Mouse (Mus musculus) urinary bladder, postnatal 25 days (tissue): Measurements from ENCODE around the gene Gm14085.
"Not testable (repeated sequence)": the region's sequence is repeated elsewhere in the genome, so short reads cannot be mapped to it uniquely, and the experiment has no call there.

Experiments used
- DNase-seq: peaks from one replicate; pipeline ENCODE4 v3.0.0; 2022; ENCODE audit warnings: low spot score

Gm14085 gene

DNA sequence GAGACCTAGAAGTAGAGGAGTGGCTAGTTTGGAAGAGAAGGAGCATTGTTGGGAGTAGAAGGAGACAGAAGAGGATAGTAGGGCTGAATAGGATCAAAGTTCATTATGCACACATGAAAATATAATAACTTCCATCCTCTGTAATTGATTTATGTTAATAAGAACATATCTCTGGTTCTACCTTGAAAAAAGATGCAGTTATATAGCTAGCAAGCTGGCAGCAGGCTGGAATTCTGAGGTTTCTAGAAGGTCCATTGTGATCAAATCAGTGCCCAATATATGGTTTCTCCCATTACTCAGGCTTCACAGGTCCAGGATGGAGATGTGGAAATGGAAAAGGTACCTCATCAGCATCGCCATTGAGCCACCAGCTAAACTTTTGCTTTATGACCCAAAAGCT, at the start of gene Gm14085:
Gm14085 (plus strand) TSS at position 301 of the 400 bp plus-strand sequence.
- DNase-seq, result no peak

DNA sequence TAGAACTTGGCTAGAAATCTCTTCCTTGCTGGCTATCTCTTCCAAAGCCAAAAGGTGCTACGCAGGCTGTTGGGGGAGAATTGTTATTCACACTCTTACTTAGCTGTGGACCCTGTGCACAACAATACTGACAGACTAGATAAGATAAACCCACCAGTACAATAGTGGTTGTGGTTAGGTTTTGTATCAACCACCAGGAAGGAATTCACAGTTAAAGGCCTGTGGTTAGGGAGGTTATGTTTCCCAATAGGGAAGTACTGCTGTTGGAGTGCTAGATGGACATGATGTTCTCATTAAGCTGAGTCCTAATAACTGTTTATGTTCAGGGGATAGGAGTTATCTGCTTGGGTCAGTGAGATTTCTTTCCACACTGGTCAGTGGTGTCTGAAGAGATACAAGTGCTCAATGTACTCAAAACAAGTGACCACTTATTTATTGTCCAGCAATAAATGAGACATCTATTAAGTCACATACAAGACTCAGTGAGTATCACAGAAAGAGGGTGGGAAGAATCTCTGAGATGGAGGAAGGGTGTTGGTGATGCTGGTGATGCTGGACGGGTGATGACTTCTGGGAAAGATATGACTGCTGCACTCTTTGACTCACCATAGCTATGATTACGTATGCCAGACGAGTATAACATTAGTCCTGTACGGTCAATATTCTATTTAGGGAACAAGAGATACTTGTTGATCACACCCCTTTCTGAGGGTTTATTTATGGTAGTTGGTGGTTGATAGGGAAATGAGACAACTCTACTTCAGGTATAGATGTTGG, 45.8 kb upstream of the Gm14085 start:
- DNase-seq, result not testable (repeated sequence)

DNA sequence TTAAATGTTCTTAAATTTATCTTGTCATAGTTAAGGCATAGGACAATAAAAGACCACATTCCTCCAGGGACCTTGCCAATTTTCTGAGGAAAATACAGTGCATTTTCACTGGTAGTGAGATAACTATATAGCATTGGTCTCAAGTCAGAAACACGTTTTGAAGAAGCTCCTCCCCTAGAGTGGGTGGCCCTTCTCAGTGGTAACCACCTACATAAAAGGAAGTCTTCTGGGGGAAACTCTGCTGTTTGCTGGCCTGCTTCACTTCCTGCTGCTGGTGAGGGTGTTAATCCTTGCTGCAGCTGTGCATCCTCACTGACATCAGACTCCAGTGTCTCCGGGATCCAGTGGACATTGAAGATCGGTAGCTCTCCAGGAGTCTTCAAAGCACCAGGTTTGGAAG, 44.2 kb upstream of the Gm14085 start:
- not testable (repeated sequence) for DNase-seq

DNA sequence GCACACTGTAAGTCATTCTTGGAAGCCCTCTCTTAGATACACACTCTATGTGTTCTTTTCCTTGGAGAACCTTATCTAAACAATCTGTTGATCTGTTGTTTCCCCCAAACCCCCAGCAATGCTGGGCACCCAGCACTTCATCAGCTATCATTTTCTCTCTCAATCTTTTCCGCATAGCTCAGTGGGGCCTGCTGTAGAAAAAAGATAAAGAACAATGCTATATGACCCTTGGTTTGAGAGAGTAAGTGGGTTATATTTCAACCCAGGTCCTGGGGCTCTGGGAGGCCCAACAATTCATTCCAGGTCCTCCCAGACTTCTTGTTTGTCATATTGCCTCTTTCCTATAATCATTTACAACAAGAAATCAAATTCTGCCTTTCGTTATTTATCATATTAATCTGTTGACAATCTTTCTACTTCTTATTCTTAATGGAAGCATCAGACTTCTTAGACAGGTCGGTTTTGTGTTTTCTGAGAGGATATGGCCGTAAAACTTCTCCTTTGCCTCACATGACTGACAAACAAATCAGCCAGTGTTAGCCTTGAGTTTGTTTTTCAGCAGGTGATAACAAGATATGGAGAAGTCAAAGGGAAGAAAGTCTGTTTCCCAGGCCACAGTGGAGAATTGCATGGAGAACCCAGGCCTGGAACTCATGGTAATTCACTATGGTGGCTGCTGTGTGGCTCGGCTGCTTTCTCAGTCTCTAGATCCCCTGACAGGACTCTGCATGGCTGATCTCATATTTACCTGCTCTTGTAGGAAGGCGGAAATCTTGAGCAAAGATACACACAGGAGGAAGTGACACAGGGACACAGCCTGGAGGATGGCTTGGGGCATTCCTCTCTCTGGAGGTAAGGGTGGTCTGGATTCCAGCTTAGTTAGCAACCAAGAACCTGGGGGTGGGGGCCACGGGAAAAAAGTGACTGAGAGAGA, 43.5 kb upstream of the Gm14085 start:
- DNase-seq, result no peak

DNA sequence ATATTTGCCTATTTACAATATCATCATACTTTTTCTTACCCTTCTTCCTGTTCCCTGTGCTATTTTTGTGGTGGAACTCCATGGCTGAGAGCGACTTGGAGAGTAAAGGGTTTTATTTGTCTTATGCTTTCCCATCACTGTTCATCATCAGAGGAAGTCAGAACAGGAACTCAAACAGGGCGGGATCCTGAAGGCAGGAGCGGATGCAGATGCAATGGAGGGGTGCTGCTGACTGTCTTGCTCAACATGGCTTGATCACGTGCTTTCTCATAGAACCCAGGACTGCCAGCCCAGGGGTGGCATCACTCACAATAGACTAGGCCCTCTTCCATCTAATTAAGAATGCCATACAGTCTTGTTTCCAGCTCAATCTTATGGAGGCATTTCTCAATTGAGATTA, 34.4 kb upstream of the Gm14085 start:
- no peak for DNase-seq

DNA sequence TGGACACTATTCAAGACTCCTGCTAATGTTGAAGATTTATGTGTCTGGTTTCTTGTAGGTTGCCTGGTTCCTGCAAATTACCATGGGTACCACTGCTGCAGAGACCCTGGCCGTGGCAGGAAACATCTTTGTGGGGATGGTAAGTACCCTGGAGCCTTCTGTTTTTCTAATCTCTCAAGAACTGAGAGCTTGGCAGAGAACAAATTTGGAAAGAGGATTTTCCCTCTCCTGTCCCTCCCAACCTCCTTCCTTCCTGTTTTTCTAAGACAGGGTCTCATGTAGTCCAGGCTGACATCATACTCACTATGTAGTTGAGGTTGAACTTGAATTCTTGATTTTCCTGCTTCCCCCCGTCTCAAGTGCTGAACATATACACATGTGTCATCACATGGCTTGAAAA, 32.3 kb upstream of the Gm14085 start:
- no peak for DNase-seq

DNA sequence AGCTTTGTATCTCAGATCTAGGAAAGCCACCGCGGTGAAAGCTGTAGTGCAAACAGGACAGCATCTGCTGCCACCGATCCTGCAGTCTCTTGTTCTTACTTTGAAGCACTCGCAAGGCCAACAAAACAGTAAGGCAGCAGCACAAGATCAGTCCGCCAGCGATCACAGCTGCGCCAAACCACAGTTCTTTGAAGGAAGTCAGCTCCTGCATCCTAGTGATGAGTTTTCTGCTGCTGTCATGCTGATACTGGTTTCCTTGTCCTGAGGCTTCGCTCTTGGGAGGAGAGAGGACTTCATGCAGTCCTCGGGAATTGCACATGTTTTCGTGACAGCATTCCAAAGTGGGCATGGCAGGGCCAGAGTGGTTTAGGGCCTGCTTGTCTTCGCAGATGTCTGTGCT, 17.8 kb upstream of the Gm14085 start:
- no peak for DNase-seq

DNA sequence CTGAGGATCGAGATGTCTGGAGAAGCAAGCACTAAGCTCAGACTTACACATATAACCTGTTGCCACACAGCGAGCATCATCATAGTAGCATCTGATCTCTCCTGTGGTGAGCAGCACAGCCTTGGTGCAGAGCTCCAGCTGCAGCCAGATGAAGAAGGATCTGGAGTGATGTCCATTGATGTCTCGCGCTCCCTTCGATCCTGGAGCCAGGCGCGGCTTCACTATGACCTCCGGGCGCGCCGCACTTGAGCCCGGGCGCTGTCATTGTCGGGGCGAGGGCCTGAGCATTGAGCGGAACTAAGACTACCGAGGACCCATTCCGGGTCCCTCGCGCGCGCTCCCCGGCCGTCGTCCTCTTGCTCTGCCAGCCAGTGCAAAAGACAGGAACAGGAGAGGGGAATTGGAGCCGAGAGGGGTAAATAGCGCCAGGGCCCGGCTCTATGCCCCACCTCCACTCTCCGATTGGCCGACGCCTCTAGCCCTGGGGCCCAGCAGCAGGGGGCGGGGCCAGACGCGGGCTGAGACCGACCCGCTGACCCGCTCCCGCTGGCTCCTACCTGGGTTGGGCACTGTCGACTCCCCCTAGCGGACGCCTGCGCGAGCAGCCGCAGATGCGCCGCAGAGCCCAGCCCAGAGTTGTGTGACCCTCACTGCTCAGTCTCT, 17.3 kb upstream of the Gm14085 start:
- peak; percentile 95 for DNase-seq

DNA sequence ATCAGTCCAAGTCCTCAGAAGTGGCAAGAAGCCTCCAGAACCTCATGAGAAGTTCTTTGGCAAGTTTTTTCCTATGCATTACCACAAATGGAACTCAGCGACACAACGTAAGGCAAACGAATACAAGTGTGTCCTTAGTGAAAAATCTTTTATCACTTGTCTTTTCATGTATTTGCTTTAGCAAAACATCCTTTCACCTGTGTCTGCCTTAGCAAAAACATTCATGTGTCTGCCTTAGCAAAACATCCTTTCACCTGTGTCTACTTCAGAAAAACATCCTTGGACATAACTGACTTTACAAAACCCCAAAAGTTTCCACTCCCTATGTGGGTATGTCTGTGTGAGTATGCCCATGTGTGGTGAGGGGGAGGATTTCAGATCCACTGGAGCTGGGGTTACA, 15.5 kb upstream of the Gm14085 start:
- DNase-seq, result no peak

DNA sequence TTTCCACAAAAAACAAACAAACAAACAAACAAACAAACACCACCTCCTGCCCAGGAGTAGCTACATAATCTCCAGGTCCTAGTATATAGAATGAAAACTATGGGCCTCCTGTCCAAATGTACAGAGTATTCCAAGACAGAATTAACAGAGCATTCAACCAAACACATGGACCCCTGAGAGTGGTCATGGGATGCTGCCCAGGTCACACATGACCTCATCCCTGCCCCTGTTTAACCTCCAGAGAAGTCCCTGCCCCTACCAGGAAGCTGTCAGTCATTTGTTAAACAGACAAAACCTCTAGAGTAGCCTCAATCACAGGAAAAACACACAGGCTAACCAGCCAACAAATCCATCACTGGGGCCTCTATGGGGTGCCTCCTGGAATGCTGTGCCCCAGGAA, 8.2 kb upstream of the Gm14085 start:
- no peak for DNase-seq

DNA sequence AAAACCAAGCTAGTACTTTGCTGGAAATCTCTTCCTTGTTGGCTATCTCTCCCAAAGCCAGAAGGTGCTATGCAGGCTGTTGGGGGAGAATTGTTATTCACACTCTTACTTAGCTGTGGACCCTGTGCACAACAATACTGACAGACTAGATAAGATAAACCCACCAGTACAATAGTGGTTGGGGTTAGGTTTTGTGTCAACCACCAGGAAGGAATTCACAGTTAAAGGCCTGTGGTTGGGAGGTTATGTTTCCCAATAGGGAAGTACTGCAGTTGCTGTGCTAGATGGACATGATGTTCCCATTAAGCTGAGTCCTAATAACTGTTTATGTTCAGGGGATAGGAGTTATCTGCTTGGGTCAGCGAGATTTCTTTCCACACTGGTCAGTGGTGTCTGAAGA, 954 bp upstream of the Gm14085 start:
- not testable (repeated sequence) for DNase-seq

DNA sequence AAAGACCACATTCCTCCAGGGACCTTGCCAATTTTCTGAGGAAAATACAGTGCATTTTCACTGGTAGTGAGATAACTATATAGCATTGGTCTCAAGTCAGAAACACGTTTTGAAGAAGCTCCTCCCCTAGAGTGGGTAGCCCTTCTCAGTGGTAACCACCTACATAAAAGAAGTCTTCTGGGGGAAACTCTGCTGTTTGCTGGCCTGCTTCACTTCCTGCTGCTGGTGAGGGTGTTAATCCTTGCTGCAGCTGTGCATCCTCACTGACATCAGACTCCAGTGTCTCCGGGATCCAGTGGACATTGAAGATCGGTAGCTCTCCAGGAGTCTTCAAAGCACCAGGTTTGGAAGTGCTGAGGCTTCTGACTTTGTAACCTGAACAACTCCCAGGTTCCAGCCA, 913 bp downstream of the Gm14085 start:
- not testable (repeated sequence) for DNase-seq

DNA sequence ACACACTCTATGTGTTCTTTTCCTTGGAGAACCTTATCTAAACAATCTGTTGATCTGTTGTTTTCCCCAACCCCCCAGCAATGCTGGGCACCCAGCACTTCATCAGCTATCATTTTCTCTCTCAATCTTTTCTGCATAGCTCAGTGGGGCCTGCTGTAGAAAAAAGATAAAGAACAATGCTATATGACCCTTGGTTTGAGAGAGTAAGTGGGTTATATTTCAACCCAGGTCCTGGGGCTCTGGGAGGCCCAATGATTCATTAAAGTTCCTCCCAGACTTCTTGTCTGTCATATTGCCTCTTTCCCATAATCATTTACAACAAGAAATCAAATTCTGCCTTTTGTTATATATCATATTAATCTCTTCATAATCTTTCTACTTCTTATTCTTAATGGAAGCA, 1.4 kb downstream of the Gm14085 start:
- not testable (repeated sequence) for DNase-seq

DNA sequence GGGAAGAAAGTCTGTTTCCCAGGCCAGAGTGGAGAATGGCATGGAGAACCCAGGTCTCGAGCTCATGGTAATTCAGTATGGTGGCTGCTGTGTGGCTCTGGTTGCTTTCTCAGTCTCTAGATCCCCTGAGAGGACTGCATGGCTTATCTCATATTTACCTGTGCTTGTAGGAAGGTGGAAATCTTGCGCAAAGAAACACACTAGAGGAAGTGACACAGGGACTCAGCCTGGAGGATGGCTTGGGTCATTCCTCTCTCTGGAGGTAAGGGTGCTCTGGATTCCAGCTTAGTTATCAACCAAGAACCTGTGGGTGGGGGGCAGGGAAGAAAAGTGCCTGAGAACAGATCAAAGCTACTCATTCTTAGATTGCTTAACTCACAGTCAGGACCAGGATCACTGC, 1.9 kb downstream of the Gm14085 start:
- DNase-seq, result no peak

DNA sequence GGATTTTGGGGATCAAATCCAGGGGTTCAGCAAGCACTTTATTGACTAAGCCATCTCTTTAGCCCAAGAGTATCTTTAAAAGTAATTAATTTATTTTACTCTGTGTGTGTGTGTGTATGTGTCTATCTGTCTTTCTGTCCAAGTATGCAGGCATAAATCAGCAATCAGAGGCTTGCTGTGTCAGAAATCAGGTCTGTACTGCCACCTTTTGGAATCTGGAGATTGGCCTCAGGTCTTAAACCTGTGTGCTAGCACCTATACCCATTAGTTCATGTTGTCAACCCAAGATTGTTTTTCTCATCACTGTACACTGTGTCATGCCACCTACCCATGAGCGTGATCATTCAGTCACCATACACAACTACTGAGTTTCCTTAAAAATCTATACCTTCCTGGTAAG, 45.0 kb downstream of the Gm14085 start:
- DNase-seq, result not testable (repeated sequence)

DNA sequence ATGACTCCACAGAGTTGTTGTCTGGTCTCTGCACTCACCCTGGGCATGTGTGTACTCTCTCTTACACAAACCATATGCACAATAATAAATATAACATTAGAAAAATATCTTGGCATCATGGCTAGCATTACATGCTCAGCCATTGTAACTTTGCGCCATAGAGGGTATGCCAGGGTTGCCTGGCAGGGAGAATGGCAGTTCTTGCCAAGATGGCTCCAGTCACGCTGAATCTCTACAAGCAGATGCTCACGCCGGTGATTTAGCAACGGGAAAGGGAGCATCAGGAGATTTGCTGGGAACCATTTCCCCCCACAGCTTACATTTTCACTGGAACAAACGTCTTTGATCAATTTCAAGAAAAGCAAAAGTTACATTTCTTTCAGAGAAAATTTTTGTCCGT, 46.5 kb downstream of the Gm14085 start:
- DNase-seq, result no peak

DNA sequence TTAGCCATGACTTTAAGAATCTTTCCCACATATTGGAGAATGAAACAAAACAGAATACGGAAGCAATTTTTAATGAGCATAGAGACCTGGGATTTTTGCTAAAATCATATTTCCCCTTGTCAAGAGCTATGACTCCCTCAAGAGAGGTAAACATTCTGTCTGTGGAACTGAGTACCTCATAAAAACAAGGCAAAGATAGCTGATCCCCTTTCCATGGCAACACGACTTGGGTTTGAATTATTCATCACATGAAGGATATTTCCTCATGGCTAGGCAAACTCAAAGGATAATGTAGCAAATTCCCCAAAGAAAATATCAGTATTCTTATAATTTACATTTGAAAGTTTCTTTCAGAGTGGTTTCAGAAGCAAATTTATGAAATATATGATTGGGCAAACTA, 47.0 kb downstream of the Gm14085 start:
- DNase-seq, result no peak

DNA sequence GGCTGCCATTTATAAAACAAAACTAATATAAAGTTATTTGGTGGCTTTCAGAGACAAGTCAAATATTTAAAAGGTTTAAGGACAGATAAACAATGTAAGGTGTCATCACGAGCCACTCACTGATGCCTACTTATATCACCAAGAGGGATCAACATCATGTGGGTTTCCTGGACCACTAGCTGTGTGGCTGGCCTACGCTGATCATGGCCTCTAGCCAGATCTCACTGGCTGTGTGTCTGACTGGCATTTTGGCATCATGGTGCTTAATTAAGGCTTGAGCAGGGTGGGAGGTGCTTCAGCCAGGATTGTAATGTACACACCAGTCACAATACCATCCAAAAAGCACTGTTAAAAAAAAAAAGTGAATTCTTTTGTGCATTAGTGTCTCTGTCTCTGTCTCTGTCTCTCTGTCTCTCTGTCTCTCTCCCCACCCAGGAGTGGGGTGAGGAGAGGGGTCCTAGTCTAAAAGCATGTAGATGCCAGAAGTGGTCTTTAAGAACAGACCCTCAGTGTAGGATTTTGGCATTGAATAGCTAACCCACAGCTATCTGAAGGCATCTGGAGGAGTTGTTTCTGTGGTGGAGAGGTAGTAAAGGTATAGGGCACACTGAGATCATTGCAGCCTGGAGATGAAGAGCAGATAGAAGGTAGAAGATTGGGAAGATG, 47.5 kb downstream of the Gm14085 start:
- no peak for DNase-seq

DNA sequence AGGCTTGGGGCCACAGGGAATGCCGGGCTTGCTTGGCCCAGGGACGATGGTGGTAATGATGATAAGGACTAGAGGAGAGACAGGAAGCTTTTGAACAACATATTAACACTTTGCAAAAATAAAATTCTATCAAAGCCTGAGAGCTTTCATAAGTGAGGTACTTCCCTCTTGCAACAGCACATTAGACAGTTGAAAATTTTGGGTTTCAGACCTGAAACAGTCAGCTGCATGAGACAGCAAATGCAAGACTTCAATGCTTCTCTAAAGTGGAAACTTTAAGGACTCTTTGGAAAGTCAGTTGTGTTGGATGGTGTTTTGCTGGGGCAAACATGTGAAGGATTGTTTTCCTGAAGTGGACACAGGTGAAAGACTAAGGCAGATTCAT, 48.1 kb downstream of the Gm14085 start:
- no peak for DNase-seq

DNA sequence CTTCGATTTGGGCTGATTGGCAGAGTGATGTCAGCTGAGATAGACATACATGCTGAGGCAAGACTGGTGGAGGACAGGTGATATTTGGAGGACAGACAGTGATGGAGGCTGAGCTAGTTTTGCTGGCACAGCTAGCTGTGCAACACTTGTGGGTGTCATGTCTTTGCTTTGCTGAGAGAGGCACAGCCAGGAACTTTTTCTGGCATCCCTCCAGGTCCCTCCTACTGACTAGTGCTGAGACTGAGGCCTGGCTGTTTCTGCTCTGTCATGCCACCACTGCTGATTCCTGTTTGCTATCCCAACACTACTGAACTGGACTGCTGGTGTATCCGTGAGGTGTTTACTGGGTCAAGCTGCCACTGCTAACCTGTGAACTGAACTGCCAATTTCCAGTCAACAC, 48.6 kb downstream of the Gm14085 start:
- DNase-seq, result no peak

DNA sequence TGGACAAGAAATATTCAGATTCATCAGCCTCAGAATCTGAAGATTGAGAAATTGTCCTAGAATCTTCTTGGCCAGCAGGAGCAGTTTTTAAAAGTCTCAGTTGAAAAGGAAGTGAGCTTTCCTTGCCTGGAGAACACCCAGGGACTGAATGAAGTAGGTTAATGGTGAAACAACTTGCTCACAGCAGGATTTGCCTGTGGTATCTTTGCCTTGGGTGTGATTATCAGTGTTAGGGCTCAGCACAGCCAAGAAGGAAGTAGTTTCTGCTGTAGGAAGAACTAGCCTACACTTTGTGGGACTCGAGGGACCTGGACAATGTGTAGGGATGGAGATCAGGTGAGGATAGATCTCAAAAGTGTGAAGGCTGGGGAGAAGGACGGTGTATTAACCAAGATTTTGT, 49.9 kb downstream of the Gm14085 start:
- DNase-seq, result no peak

DNA sequence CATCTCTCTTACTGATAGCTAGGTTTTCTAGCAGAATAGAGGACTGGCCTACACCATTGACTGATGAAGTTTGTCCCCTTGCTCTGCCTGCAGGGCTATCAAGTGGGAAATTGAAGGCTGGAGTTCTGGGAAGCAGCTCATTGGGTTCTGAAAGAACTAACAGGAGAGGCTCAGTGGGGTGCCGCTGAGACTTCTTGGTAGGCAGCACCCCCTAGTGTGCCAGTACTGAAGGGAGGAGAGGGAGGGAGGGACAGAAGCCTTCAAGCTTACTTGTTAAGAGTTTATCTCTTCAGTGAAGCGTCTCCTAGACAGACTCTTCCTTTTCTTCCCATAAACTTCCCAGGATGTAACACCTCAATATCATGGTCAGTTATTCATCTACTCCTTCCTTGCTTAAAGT, 73.6 kb downstream of the Gm14085 start:
- DNase-seq, result no peak
